Mouse (Mus musculus) forebrain, embryonic 14.5 days (tissue): ENCODE measurements around the gene Pet100. TPM values are rescaled to one million over a fixed set of nuclear protein-coding genes. Genes with fewer than 3 reads are reported as not detected.

ENCODE experiments used
- ATAC-seq: fragments of 200-750 bp; cut with Nextera tagmentation; 2 replicates; pipeline ENCODE4 v1.8.0; 2017; ENCODE audit warnings: mild to moderate bottlenecking, moderate library complexity
- DNase-seq: peaks from one replicate; pipeline ENCODE4 v3.0.0-alpha.2; 2015; ENCODE audit warnings: low spot score
- H3K27ac ChIP-seq: fragments of 300-500 bp; sonication (generic); 2 replicates; pipeline ENCODE4 v1.5.1; 2014; ENCODE audit warnings: low read depth, mild to moderate bottlenecking, control low read depth, low read length, moderate library complexity
- H3K27me3 ChIP-seq: fragments of 300-500 bp; sonication (generic); replicated peaks from 2 replicates; pipeline ENCODE4 v1.6.1; 2014; ENCODE audit warnings: low read length, control low read depth, mixed read lengths; ENCODE audit not compliant: control insufficient read depth, insufficient read depth
- H3K36me3 ChIP-seq: fragments of 300-500 bp; sonication (generic); 2 replicates; pipeline ENCODE4 v1.6.1; 2014; ENCODE audit warnings: low read length, control low read depth; ENCODE audit not compliant: control insufficient read depth, insufficient read depth
- H3K4me1 ChIP-seq: fragments of 300-500 bp; sonication (generic); 2 replicates; pipeline ENCODE4 v1.6.1; 2014; ENCODE audit warnings: antibody characterized with exemption, low read length, control low read depth; ENCODE audit not compliant: control insufficient read depth, insufficient read depth
- H3K4me2 ChIP-seq: fragments of 300-500 bp; sonication (generic); 2 replicates; pipeline ENCODE4 v1.6.1; 2014; ENCODE audit warnings: mild to moderate bottlenecking, control low read depth, low read length
- H3K4me3 ChIP-seq: fragments of 300-500 bp; sonication (generic); 2 replicates; pipeline ENCODE4 v1.5.1; 2014; ENCODE audit warnings: low read depth, low read length, control low read depth
- H3K9ac ChIP-seq: fragments of 300-500 bp; sonication (generic); 2 replicates; pipeline ENCODE4 v1.6.1; 2014; ENCODE audit warnings: mild to moderate bottlenecking, low read length, control low read depth, moderate library complexity
- H3K9me3 ChIP-seq: fragments of 300-500 bp; sonication (generic); replicated peaks from 2 replicates; pipeline ENCODE4 v1.6.1; 2016; ENCODE audit warnings: low read length, control low read depth, mixed read lengths; ENCODE audit not compliant: control insufficient read depth
- WGBS: fragments of 180-500 bp; shearing (Covaris S2); extraction: QIAGEN DNeasy Blood & Tissue Kit; methylation state at CpG from one replicate; pipeline ENCODE4 v1.1.7; 2014; 5-methylcytosine and 5-hydroxymethylcytosine counted together
- polyA plus RNA-seq: library from polyadenylated mRNA; unstranded; fragments of >200 nt; fragmentation: Nextera tagmentation; extraction: Ambion mirVana; gene quantifications from 2 replicates; pipeline ENCODE4 v1.2.1, GENCODE M21; 2014

Gene Pet100
- polyA plus RNA-seq, 1 experiment from 2014 or later = 99.8 TPM

- Histone ChIP-seq H3K4me2 (peak overlapping the region; percentile 23; the same call in 1 of the 2 replicates), H3K9ac (no peak overlapping the region), H3K9me3 (no peaks in the 10 kb centered on the region), H3K4me1 (peaks cover 2% of the 10 kb centered on the region; the same call in 1 of the 2 replicates), H3K36me3 (no peaks in the 10 kb centered on the region), H3K4me3 (no peak overlapping the region), H3K27me3 (no peaks in the 10 kb centered on the region), H3K27ac (no peak overlapping the region)
- WGBS = 18% methylated on average over 7 of the region's 7 CpGs
- peak; percentile 58; the same call in 1 of the 2 replicates for ATAC-seq
- peak; percentile 30 for DNase-seq
Measured at GRCm38 (mm10) chr8:3656725-3657381, 35.5 kb downstream of the Pet100 start.

GRCm38 (mm10) chr8:3660889-3661288 is 39.5 kb downstream of the Pet100 start:
- Histone ChIP-seq H3K9me3 (no peaks in the 10 kb centered on the region), H3K9ac (no peak overlapping the region), H3K27me3 (no peaks in the 10 kb centered on the region), H3K36me3 (no peaks in the 10 kb centered on the region), H3K27ac (no peak overlapping the region), H3K4me2 (no peak overlapping the region), H3K4me3 (no peak overlapping the region), H3K4me1 (peaks cover 2% of the 10 kb centered on the region; the same call in 1 of the 2 replicates)
- no peak for ATAC-seq
- 87% methylated on average over 8 of the region's 8 CpGs for WGBS
- no peak for DNase-seq

- Histone ChIP-seq H3K4me1 (no peaks in the 10 kb centered on the region), H3K4me2 (no peak overlapping the region), H3K27me3 (no peaks in the 10 kb centered on the region), H3K9me3 (no peaks in the 10 kb centered on the region), H3K27ac (no peak overlapping the region), H3K4me3 (no peak overlapping the region), H3K9ac (no peak overlapping the region), H3K36me3 (no peaks in the 10 kb centered on the region)
- DNase-seq = no peak
- ATAC-seq = no peak
- WGBS = 63% methylated on average over 5 of the region's 5 CpGs
Measured at GRCm38 (mm10) chr8:3664405-3664804, 43.1 kb downstream of the Pet100 start.

- 80% methylated on average over 6 of the region's 6 CpGs for WGBS
- no peaks in the 10 kb centered on the region for H3K27me3 ChIP-seq
- H3K36me3 ChIP-seq = no peaks in the 10 kb centered on the region
- no peaks in the 10 kb centered on the region for H3K4me1 ChIP-seq
- H3K9me3 ChIP-seq = no peaks in the 10 kb centered on the region
- DNase-seq (no peak), ATAC-seq (no peak)
- H3K4me3 ChIP-seq = no peak within 1 kb of the TSS
- H3K27ac ChIP-seq = no peak within 1 kb of the TSS
- no peak within 1 kb of the TSS for H3K4me2 ChIP-seq
- no peak within 1 kb of the TSS for H3K9ac ChIP-seq
Measured at GRCm38 (mm10) chr8:3665507-3665906, 44.2 kb downstream of the Pet100 start, which contains the start of gene Mcemp1. Gene Mcemp1, plus strand, starts transcription at chr8:3665754.

GRCm38 (mm10) chr8:3670388-3670787 is 49.0 kb downstream of the Pet100 start:
- 87% methylated on average over 2 of the region's 2 CpGs for WGBS
- no peak overlapping the region for H3K4me3 ChIP-seq
- no peak for DNase-seq
- H3K27me3 ChIP-seq = no peaks in the 10 kb centered on the region
- H3K36me3 ChIP-seq = no peaks in the 10 kb centered on the region
- no peaks in the 10 kb centered on the region for H3K4me1 ChIP-seq
- no peaks in the 10 kb centered on the region for H3K9me3 ChIP-seq
- H3K9ac ChIP-seq = no peak overlapping the region
- ATAC-seq = no peak
- no peak overlapping the region for H3K4me2 ChIP-seq
- H3K27ac ChIP-seq = no peak overlapping the region

GRCm38 (mm10) chr8:3671980-3672491 is 50.7 kb downstream of the Pet100 start, which contains the start of gene Fcor:
Gene Fcor, minus strand, starts transcription at chr8:3672362.
- Histone ChIP-seq H3K4me2 (peak within 1 kb of the TSS; percentile 65), H3K36me3 (no peaks in the 10 kb centered on the region), H3K9me3 (no peaks in the 10 kb centered on the region), H3K4me3 (peak within 1 kb of the TSS; percentile 47), H3K9ac (peak within 1 kb of the TSS; percentile 70), H3K27ac (peak within 1 kb of the TSS; percentile 70), H3K27me3 (no peaks in the 10 kb centered on the region), H3K4me1 (no peaks in the 10 kb centered on the region)
- DNase-seq (peak; percentile 87), ATAC-seq (peak; percentile 84)
- under 1% methylated on average over 23 of the region's 23 CpGs for WGBS

GRCm38 (mm10) chr8:3674671-3675070 is 53.3 kb downstream of the Pet100 start:
- DNase-seq = no peak
- Histone ChIP-seq H3K36me3 (peaks cover 10% of the 10 kb centered on the region), H3K27ac (no peak overlapping the region), H3K4me3 (no peak overlapping the region), H3K4me1 (peaks cover 7% of the 10 kb centered on the region; the same call in 1 of the 2 replicates), H3K9me3 (no peaks in the 10 kb centered on the region), H3K27me3 (no peaks in the 10 kb centered on the region), H3K4me2 (no peak overlapping the region), H3K9ac (no peak overlapping the region)
- no peak for ATAC-seq
- 50% methylated on average over 3 of the region's 3 CpGs for WGBS
